ENCODE assay signal across 22 mouse cellular contexts in genomic region chr17:62640654-62641053, GRCm38 (mm10).
"Had no signal": no experiment of that assay in that cellular context is flagged by ENCODE, and none has a peak within 500 bp of the region (broad histone marks: within the 10 kb centered on the region; RNA-seq: fewer than 3 reads in every experiment).

No protein-coding gene starts in this region.

- H3K4me3 ChIP-seq: limb, embryonic 10.5 days; limb, embryonic 13.5 days; liver, embryonic 12.5 days; liver, embryonic 15.5 days; lung, embryonic 15.5 days; megakaryocyte, embryonic 14.5 days; midbrain, embryonic 10.5 days; midbrain, embryonic 13.5 days; myocyte had no signal

- DNase-seq: kidney, adult 18-20 months; kidney, adult 9 months; kidney, postnatal 14 days; kidney, postnatal 4 days; liver; lung, adult 18-20 months; lung, postnatal 10 days; lung, postnatal 36 days; retina, postnatal 1 day; right cerebral cortex, postnatal 25 days; thymus, adult 18-20 months; thymus, postnatal 36 days had no signal

- H3K27ac ChIP-seq: limb, embryonic 10.5 days; limb, embryonic 13.5 days; liver, embryonic 12.5 days; liver, embryonic 15.5 days; lung, embryonic 15.5 days; midbrain, embryonic 10.5 days; midbrain, embryonic 13.5 days had no signal

- ATAC-seq: liver, embryonic 12.5 days; midbrain, embryonic 13.5 days; midbrain, embryonic 16.5 days had no signal

- H3K27me3 ChIP-seq: limb, embryonic 13.5 days; liver, embryonic 12.5 days; liver, embryonic 15.5 days; lung, embryonic 15.5 days; megakaryocyte, embryonic 14.5 days; midbrain, embryonic 13.5 days had no signal

- H3K36me3 ChIP-seq: limb, embryonic 13.5 days; liver, embryonic 12.5 days; liver, embryonic 15.5 days; lung, embryonic 15.5 days; midbrain, embryonic 13.5 days had no signal

- H3K4me1 ChIP-seq: limb, embryonic 10.5 days; liver, embryonic 12.5 days; liver, embryonic 15.5 days; megakaryocyte, embryonic 14.5 days; midbrain, embryonic 10.5 days had no signal

- H3K9ac ChIP-seq: limb, embryonic 13.5 days; liver, embryonic 12.5 days; liver, embryonic 15.5 days; lung, embryonic 15.5 days; midbrain, embryonic 13.5 days had no signal

- H3K4me2 ChIP-seq: limb, embryonic 13.5 days; liver, embryonic 12.5 days; liver, embryonic 15.5 days; lung, embryonic 15.5 days; midbrain, embryonic 13.5 days had no signal

- H3K9me3 ChIP-seq: limb, embryonic 10.5 days; limb, embryonic 13.5 days; liver, embryonic 12.5 days; liver, embryonic 15.5 days; lung, embryonic 15.5 days; midbrain, embryonic 10.5 days; midbrain, embryonic 13.5 days had no signal
